Mouse (Mus musculus) embryonic facial prominence, embryonic 12.5 days (tissue): ENCODE measurements at regions not wholly inside any gene's neighbourhood (a gene's known extent, or its start where the extent isn't known, plus 50 kb on each side); places are given as distances from the start of the nearest gene placed in this dataset.
"Not testable (repeated sequence)": the region's sequence is repeated elsewhere in the genome, so short reads cannot be mapped to it uniquely, and the experiment has no call there.

Source experiments
- ATAC-seq: fragments of 200-750 bp; cut with Nextera tagmentation; 2 replicates; pipeline ENCODE4 v1.8.0; 2017; ENCODE audit not compliant: insufficient number of reproducible peaks, insufficient read depth, low FRiP score, low TSS enrichment
- H3K27ac ChIP-seq: fragments of 300-500 bp; sonication (generic); 2 replicates; pipeline ENCODE4 v1.5.1; 2016; ENCODE audit warnings: mild to moderate bottlenecking
- H3K27me3 ChIP-seq: fragments of 300-500 bp; sonication (generic); 2 replicates; pipeline ENCODE4 v1.6.1; 2016; ENCODE audit warnings: mild to moderate bottlenecking, moderate library complexity
- H3K36me3 ChIP-seq: fragments of 300-500 bp; sonication (generic); 2 replicates; pipeline ENCODE4 v1.6.1; 2016; ENCODE audit warnings: mild to moderate bottlenecking
- H3K4me1 ChIP-seq: fragments of 300-500 bp; sonication (generic); 2 replicates; pipeline ENCODE4 v1.6.1; 2016
- H3K4me2 ChIP-seq: fragments of 300-500 bp; sonication (generic); replicated peaks from 2 replicates; pipeline ENCODE4 v1.6.1; 2016; ENCODE audit warnings: mild to moderate bottlenecking, moderate library complexity
- H3K4me3 ChIP-seq: fragments of 300-500 bp; sonication (generic); 2 replicates; pipeline ENCODE4 v1.5.1; 2016; ENCODE audit warnings: mild to moderate bottlenecking
- H3K9ac ChIP-seq: fragments of 300-500 bp; sonication (generic); 2 replicates; pipeline ENCODE4 v1.6.1; 2016; ENCODE audit warnings: mild to moderate bottlenecking, moderate library complexity
- H3K9me3 ChIP-seq: fragments of 300-500 bp; sonication (generic); 2 replicates; pipeline ENCODE4 v1.6.1; 2016; ENCODE audit warnings: mild to moderate bottlenecking, moderate library complexity
- WGBS: fragments of 180-500 bp; shearing (Covaris S2); methylation state at CpG from one replicate; pipeline ENCODE4 v1.1.7; 2016; 5-methylcytosine and 5-hydroxymethylcytosine counted together

GRCm38 (mm10) chr14:74306717-74307307, 333.8 kb upstream of the Htr2a start:
- Histone ChIP-seq H3K4me2 (no peak overlapping the region), H3K9ac (no peak overlapping the region), H3K27me3 (no peaks in the 10 kb centered on the region), H3K9me3 (no peaks in the 10 kb centered on the region), H3K36me3 (no peaks in the 10 kb centered on the region), H3K27ac (no peak overlapping the region), H3K4me1 (no peaks in the 10 kb centered on the region), H3K4me3 (no peak overlapping the region)
- 87% methylated on average over 16 of the region's 16 CpGs for WGBS
- ATAC-seq, result no peak

- H3K4me1 ChIP-seq, H3K27me3 ChIP-seq, ATAC-seq, H3K9me3 ChIP-seq, H3K4me3 ChIP-seq, H3K9ac ChIP-seq, H3K4me2 ChIP-seq, H3K27ac ChIP-seq, H3K36me3 ChIP-seq: not testable (repeated sequence)
- WGBS, result 73% methylated on average over 2 of the region's 2 CpGs
Observed at GRCm38 (mm10) chr14:74309451-74309850, 331.2 kb upstream of the Htr2a start.

GRCm38 (mm10) chr14:74327291-74327690, 313.3 kb upstream of the Htr2a start:
- Histone ChIP-seq H3K4me3 (no peak overlapping the region), H3K4me2 (no peak overlapping the region), H3K27me3 (no peaks in the 10 kb centered on the region), H3K36me3 (no peaks in the 10 kb centered on the region), H3K9me3 (no peaks in the 10 kb centered on the region), H3K9ac (no peak overlapping the region), H3K4me1 (no peaks in the 10 kb centered on the region), H3K27ac (no peak overlapping the region)
- ATAC-seq, result no peak
- WGBS, result 89% methylated on average over 1 of the region's 1 CpGs

- no peak for ATAC-seq
- H3K4me1 ChIP-seq, result no peaks in the 10 kb centered on the region
- no peaks in the 10 kb centered on the region for H3K36me3 ChIP-seq
- no peak overlapping the region for H3K27ac ChIP-seq
- no peaks in the 10 kb centered on the region for H3K27me3 ChIP-seq
- no peak overlapping the region for H3K9ac ChIP-seq
- H3K9me3 ChIP-seq, result no peaks in the 10 kb centered on the region
- no peak overlapping the region for H3K4me2 ChIP-seq
- H3K4me3 ChIP-seq, result no peak overlapping the region
Observed at GRCm38 (mm10) chr14:74350751-74351150, 289.9 kb upstream of the Htr2a start.

- ATAC-seq, result no peak
- 64% methylated on average over 1 of the region's 1 CpGs for WGBS
Observed at GRCm38 (mm10) chr14:74352286-74352685, 288.4 kb upstream of the Htr2a start.

GRCm38 (mm10) chr14:74358730-74359444, 281.8 kb upstream of the Htr2a start:
- WGBS, result 77% methylated on average over 5 of the region's 5 CpGs
- no peak for ATAC-seq
- no peak overlapping the region for H3K27ac ChIP-seq

More at GRCm38 (mm10) chr14:74352286-74352685, 288.4 kb upstream of the Htr2a start:
- Histone ChIP-seq H3K27ac (no peak overlapping the region), H3K4me3 (no peak overlapping the region), H3K27me3 (no peaks in the 10 kb centered on the region), H3K4me1 (no peaks in the 10 kb centered on the region), H3K9ac (no peak overlapping the region), H3K4me2 (no peak overlapping the region), H3K36me3 (no peaks in the 10 kb centered on the region), H3K9me3 (no peaks in the 10 kb centered on the region)

GRCm38 (mm10) chr14:74359663-74360552, 280.7 kb upstream of the Htr2a start:
- 44% methylated on average over 12 of the region's 12 CpGs for WGBS
- Histone ChIP-seq H3K9me3 (no peaks in the 10 kb centered on the region), H3K4me2 (no peak overlapping the region), H3K27ac (no peak overlapping the region), H3K36me3 (no peaks in the 10 kb centered on the region), H3K4me3 (no peak overlapping the region), H3K27me3 (no peaks in the 10 kb centered on the region), H3K4me1 (no peaks in the 10 kb centered on the region), H3K9ac (no peak overlapping the region)
- no peak for ATAC-seq

More at GRCm38 (mm10) chr14:74358730-74359444, 281.8 kb upstream of the Htr2a start:
- Histone ChIP-seq H3K27me3 (no peaks in the 10 kb centered on the region), H3K9ac (no peak overlapping the region), H3K36me3 (no peaks in the 10 kb centered on the region), H3K4me1 (no peaks in the 10 kb centered on the region), H3K4me3 (no peak overlapping the region), H3K4me2 (no peak overlapping the region), H3K9me3 (no peaks in the 10 kb centered on the region)

GRCm38 (mm10) chr14:74384481-74384880, 256.2 kb upstream of the Htr2a start:
- Histone ChIP-seq H3K9me3 (no peaks in the 10 kb centered on the region), H3K36me3 (no peaks in the 10 kb centered on the region), H3K4me1 (no peaks in the 10 kb centered on the region), H3K4me2 (no peak overlapping the region), H3K27me3 (no peaks in the 10 kb centered on the region), H3K4me3 (no peak overlapping the region), H3K27ac (no peak overlapping the region), H3K9ac (no peak overlapping the region)
- 84% methylated on average over 7 of the region's 7 CpGs for WGBS
- no peak for ATAC-seq

- Histone ChIP-seq H3K27me3 (no peaks in the 10 kb centered on the region), H3K9ac (no peak overlapping the region), H3K4me2 (no peak overlapping the region), H3K27ac (no peak overlapping the region), H3K4me1 (no peaks in the 10 kb centered on the region), H3K36me3 (no peaks in the 10 kb centered on the region), H3K4me3 (no peak overlapping the region), H3K9me3 (no peaks in the 10 kb centered on the region)
- no peak for ATAC-seq
- WGBS, result 79% methylated on average over 2 of the region's 2 CpGs
Observed at GRCm38 (mm10) chr14:74392419-74392818, 248.2 kb upstream of the Htr2a start.

- Histone ChIP-seq H3K4me2 (no peak overlapping the region), H3K9me3 (no peaks in the 10 kb centered on the region), H3K27me3 (no peaks in the 10 kb centered on the region), H3K4me3 (no peak overlapping the region), H3K27ac (no peak overlapping the region), H3K9ac (no peak overlapping the region), H3K4me1 (no peaks in the 10 kb centered on the region), H3K36me3 (no peaks in the 10 kb centered on the region)
- ATAC-seq, result no peak
- 83% methylated on average over 3 of the region's 3 CpGs for WGBS
Observed at GRCm38 (mm10) chr14:74397202-74397601, 243.4 kb upstream of the Htr2a start.

- Histone ChIP-seq H3K4me3 (no peak overlapping the region), H3K27ac (no peak overlapping the region), H3K4me2 (no peak overlapping the region), H3K9me3 (no peaks in the 10 kb centered on the region), H3K27me3 (no peaks in the 10 kb centered on the region), H3K4me1 (no peaks in the 10 kb centered on the region), H3K36me3 (no peaks in the 10 kb centered on the region), H3K9ac (no peak overlapping the region)
- ATAC-seq, result no peak
- WGBS, result 75% methylated on average over 1 of the region's 1 CpGs
Observed at GRCm38 (mm10) chr14:74409441-74409840, 231.2 kb upstream of the Htr2a start.

- no peaks in the 10 kb centered on the region for H3K9me3 ChIP-seq
- no peak overlapping the region for H3K9ac ChIP-seq
- no peaks in the 10 kb centered on the region for H3K36me3 ChIP-seq
- no peak overlapping the region for H3K4me2 ChIP-seq
- no peaks in the 10 kb centered on the region for H3K4me1 ChIP-seq
- ATAC-seq, result no peak
- 74% methylated on average over 3 of the region's 3 CpGs for WGBS
- no peak overlapping the region for H3K4me3 ChIP-seq
- H3K27ac ChIP-seq, result no peak overlapping the region
- no peaks in the 10 kb centered on the region for H3K27me3 ChIP-seq
Observed at GRCm38 (mm10) chr14:74428226-74428625, 212.4 kb upstream of the Htr2a start.
